Mouse (Mus musculus) liver (tissue): ENCODE results near the gene Col28a1.

Experiments
- DNase-seq: peaks from one replicate; pipeline ENCODE4 v3.0.0-alpha.2; 2020; ENCODE audit warnings: mixed read lengths

Gene Col28a1

DNA sequence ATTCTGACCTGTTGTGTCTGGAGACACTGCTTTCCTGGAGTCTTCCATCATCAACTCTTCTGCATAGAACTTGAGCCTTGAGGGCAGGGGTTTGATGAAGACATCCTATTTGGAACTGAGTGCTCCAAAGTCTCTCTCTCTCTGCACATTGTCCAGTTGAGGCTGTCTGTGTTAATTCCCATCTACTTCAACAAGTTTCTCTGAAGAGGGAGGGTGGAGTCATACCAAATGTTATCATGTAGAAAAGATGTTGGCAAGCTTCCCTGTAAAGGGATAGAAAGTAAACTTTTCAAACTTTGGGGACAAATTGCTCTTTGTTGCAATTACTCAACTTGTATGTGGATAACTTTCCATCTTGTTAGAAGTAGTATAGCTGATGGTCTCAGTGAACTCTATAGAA lies at the start of gene Col28a1:
TSS of gene Col28a1 (minus strand) at position 101 of the 400 bp plus-strand sequence.
- no peak for DNase-seq

DNA sequence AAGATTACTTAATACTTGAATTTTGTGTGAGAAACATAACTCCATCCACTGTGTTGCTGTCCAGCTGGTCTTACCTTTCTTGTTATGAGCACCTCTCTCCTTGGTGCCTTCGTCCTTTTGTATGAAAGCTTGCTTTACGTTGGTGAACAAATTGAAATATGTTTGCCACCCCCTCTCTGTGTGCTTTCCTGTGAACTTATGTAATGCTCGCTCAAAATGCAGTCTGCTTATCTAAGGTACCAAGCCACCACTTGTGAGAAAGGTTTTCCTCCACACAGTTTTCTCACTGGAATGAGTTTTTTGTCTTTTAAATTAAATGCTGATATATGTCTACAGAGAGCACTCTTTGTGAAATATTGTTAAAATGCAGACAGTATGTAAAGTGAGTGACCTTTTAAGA lies 36.2 kb upstream of the Col28a1 start:
- no peak for DNase-seq

DNA sequence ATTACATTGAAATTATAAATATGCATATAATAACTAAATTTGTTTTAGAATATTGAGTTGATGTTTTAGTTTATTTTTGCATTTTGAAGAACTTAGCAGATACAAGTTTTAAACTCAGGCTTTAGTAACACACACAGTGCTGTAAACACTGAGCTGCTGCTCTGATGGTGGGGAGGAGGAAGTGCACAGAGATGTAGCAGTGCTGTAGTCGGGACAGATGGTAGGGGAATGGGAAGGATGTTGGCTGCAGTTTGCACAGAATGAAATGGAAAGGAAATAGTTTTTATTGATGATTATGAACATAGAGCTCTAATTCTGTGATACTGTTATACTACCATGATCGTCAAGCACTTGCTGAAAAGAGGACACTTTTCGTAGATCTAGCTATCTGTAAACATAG lies 34.6 kb upstream of the Col28a1 start:
- no peak for DNase-seq

DNA sequence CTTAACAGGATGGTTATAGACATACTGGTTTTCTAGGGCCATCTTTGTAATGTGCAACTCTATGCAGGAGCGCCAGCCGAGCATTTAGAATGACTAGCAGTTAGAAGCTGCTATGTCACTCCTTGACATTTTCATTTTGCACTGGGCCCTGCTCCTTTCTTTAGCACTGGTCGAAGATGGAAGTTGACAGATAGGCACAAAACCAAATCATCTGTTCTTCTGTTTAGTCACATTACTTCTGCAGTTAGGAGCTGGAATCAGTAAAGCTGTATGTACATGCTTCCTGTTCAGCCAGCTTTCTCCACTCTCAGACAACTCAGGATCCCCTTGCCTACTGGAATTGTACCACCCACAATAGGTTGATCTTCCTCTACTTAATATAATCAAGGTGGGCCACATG lies 18.2 kb upstream of the Col28a1 start:
- DNase-seq: peak; percentile 17

DNA sequence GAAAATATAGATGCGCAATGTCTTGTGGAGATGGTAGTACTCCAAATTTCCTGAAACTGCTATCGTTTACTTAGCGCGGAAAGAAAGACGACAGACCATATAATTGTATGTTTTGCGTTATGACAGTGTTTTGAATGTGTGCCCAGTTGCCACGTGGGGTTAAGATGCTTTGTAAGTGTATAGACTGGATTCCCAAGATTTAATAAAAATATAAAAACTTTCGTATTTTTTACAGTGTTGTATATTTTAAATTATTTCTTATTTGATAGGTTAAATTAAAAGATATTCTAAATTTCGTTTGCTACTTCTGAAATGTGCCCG lies 17.4 kb upstream of the Col28a1 start:
- no peak for DNase-seq

DNA sequence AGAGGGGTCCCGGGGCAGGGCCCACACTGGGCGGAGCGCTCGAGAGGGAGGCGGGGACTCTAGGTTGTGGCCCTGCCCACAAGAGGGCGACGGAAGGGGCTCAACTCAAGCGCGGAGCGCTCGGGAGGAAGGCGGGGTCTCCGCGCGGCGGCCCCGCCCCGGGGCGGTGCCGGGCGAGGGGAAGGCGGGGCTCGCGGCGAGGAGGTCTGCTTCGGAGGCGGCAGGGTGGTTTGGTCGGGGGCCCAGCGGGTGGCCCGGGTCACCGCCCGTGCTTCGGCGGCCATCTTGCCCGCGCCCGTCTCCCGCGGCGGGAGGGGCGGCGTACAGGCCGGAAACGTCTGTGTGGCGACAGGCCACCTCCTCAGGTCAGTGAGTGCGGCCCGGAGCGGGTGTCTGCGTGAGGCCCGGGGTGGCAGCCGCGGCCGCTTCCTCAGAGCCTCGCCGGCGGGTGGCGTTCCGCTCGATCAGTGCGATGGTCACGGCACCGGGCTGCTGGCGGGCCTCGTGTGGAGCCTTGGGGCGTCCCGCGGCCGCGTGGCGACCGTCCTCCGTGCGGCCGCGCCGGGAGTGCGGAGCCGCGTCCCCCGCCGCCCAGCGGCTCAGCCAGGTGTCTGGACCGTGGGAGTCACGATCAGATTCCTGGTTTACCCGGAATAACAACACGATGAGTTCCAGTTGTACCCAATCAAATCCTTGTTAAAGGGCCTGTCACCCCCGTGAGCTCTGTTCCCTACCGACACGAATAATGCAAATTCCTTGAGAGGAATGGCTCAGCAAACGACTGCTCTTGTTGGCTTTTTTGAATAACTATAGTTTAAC lies 16.8 kb upstream of the Col28a1 start, which contains the start of gene Mios:
TSS of gene Mios (plus strand) at position 176 of the 819 bp plus-strand sequence.
- peak; percentile 93 for DNase-seq

DNA sequence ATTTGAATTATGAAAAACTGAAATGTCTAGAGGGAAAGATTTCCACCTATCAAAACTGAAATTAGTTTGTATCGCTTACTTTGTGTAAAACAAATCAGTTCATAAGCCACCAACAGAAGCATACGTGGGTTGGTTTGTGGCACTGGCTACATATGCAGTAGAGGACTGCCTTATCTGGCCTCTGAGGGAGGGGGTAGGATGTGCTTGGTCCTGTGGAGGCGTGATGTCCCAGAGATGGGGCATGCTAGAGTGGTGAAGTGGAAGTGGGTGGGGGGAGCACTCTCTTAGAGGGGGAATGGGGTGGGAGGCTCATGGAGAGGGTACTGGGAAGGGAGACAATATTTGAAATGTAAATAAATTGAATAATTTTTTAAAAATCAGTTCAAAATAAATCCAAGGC lies 2.5 kb downstream of the Col28a1 start:
- no peak for DNase-seq

DNA sequence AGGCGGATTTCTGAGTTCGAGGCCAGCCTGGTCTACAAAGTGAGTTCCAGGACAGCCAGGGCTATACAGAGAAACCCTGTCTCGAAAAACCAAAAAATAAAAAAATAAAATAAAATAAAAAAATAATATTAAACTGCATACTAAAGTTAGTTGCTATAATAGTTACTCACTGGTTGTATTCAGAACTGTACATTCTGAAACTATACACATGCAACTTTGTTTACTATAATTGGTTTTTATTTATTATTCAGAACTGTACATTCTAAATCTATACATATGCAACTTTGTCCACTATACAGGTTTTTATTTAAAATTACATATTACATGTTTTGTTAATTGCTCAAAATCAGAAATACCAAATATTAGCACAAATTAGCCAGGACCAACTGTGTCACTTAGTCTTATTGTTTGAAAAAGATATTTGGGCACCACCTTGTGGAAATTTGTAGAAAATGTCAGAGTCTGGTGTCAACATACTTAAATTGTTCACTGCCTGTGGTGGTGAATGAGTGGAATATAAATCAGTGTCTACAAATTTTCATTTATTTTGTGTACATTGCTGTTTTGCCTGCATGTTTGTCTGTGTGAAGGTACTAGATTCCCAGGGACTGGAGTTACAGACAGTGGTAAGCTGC lies 3.7 kb downstream of the Col28a1 start:
- DNase-seq: no peak

DNA sequence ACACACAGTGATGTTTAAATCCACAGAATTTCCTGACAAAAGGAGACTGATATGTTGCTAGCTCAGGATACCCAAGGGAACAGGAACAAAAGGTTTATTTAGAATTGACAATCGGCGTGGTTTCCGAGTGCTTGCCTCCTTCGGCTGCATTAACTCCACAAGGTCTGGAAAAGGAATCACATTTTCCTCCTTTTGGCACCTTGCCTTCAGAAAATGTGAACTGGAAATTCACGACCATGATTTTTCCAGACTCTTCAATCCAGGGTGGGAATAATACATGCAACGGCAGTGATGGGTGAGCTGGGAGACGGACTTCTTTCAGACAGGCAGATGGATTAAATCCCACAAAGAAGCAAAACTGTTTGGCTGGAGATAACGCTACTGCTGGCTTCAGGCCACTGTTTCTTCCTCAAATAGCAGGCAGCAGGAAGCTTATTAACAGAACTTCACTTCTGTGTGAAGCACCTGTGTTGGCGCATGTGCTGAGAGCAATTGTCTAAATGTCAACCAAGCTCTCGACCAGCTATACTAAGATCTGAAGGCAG lies 13.9 kb downstream of the Col28a1 start:
- DNase-seq: no peak

DNA sequence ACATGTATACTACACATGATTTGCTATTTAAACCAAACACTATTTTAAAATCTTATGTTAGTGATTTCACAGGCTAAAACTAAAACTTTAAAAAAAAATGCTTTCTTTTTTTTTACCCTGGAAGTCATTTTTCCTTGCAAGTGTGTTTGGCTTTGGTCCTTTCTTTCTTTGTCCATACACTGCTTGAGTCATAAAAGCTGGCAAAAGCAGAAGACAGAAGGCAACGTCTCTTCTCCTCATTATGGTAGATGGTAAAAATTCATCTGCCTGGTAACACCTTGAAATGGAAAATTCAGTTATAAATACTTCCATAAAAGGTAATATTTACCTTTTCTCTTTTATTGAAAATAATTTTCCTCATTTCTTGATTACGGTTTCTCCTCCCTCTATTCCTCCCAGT lies 16.3 kb downstream of the Col28a1 start:
- no peak for DNase-seq

DNA sequence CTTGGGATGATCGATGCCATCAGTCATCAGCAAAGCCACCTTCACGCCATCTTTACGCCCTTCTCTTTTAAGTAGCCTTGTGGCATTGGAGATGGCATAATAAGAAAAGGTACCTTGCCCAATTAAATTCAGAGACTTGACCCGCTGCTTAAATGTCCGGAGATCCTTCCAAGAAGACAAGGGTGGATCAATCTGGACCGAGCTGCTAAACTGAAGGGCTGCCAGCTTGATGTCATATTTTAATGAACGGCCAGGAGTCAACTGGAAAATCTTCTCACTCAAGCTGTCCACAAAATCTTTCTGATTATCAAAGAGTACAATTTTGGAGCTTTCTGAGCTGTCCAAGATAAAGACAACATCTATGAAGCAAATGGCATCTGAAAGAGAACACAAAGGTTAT lies 17.1 kb downstream of the Col28a1 start:
- no peak for DNase-seq

DNA sequence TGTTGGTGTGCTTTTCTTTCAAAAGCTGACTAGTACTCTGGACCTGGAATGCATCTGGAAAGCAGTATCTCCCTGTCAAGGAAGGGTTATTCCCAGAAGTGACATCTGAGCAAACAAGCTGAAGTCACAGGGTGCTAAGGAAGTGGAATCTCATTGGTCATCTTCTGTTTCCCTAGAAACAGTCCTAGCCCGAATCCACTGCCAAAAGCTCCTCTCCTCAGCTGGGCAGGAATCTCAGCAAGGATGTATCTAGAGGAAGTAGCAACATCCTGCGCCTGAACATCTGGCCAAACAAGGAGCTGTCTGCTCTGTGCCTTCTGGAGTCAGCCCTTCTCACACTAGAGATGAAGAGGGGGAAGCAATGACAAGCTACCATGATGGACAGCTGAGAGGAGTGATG lies 18.4 kb downstream of the Col28a1 start:
- DNase-seq: no peak

DNA sequence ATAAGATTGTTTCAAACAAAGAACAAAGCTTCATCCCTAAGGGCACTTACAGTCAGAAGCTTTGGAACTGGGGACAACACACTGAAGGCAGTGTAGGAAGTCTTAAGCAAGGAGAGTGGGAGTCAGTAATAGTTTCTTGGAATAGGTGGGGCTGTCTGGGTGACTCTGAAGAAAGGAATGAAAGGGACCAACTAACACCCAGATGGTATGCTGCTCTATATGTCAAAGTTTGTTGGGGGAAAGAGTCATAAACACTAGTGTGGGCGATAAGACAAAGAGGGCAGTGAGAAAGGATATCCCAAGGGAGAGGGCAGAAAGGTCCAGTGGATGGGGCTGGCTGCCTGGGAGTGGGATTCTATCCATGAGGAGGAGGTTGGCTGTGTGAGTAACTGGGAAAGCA lies 20.3 kb downstream of the Col28a1 start:
- no peak for DNase-seq

DNA sequence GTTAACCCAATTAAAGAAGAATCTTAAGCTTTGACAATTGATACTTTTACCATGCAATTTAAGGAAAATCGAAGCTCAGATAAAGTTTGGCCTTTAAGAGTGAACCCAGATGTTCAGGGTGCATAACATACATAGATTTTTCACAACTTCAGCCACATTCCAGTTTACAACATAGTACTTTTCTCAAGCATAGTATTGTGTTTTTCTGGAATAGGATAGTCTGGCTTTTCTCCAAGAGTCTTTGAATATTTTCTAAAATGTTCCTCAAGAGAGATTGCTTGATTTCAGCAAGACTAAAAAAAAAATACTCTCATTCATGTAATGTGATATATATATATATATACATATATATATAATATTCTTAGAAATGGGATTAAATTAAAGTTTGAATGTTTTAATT lies 27.7 kb downstream of the Col28a1 start:
- no peak for DNase-seq

DNA sequence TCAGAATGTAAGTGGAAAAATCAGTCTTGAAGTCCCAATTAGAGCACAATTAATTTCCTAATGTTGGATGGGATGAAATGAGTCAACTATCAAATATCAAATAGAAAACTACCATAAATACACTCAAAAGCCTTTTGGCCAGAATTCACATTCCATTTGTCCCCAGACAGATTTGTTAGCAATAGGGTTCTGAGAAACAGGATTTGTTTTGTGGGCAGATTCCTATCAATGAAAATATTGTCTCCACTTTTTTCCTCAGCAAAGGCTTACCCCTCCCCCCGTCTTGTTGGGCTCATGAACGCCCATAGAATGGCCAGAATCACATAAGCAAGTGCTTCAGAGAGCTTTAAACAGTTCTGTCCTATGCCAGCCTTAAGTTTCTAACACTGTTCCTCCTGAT lies 32.4 kb downstream of the Col28a1 start:
- DNase-seq: no peak

DNA sequence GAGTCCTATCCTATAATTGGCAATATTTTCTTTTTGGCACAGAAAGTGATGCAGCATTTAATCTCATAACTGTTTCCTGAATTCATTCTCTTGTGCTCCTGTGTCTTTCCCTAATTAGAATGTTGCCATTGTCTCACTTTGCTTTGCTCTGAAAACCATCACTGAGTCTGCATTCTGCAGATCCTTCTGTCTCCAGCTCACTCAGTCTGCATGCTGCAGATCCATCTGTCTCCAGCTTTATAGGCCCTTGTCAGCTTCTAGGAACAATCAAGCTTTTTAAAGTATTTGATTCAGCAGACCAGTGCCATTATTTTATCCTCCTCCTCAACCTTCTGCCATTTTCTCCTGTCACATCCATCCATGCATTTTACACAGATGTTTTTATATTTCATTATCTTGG lies 35.3 kb downstream of the Col28a1 start:
- no peak for DNase-seq

DNA sequence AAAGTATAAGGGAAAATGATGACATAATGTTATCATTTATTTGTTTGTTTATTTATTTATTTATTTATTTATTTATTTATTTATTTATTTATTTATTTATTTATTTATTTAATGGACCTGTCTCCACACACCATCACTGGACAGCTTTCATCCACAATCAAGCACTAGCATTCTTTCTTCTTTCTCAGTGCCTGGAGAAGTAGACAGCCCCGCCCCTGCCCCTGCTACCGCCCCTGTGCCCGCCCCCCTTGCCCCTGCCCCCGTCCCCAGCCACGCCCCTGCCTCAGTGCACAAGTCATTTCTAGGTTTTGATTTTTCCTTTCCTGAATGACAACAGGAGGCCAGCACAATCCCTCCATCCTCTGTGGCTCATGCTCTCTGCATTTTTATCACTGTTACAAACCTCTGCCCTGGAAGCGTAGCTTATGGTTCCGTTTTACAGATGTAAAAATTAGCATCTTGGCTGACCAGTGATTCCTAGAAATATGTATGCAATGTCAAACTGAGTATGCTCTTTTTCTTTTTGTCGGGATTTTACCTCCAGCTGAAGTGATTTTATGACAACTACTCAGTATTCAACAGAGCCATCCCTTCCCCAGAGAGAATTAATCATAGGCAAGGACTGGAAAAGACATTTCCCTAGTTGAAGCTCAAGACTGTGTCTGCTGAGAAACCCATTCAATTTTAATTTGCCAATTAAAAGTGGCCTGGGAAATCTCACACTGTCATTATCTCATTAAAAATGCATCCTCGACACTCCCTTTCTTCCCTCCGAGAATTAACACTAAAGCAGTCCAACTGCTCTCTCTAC lies 39.7 kb downstream of the Col28a1 start:
- no peak for DNase-seq

DNA sequence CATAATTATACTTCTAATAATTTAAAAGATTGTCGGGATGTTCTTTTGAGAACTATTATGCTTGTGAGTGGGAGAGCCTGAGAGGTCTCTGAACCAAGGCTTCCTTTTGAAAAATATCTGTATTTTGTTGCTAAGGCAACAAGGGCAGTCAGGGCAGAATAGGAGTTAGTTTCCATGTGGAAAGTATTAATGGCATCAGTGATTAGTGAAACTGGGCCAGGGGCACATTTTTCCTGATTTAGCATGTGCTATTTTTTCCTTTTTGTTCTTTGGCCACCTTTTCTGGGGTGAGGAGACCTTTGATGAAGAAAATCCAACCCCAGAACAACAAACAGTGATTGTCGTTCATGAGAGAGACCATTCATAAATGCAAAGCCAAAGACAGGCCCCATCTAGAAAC lies 43.5 kb downstream of the Col28a1 start:
- no peak for DNase-seq

DNA sequence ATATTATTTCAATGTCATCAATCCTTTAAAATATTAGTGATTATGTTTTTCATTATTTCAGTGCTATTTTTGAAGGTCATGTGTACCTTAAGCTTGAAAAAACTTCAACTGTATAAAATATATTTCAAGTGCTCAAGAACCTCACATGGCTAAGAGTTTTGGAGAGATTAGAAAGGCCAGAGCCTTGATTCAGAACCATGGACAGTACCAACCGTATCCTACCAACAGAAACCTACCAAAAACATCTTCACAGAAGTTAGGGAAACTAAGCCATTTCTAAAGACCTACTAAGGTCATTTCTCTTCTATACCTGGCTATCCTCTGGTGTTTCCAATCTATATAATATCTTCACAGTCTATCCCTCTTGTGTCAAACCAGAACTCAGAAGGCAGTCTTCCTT lies 50.5 kb downstream of the Col28a1 start:
- DNase-seq: no peak

DNA sequence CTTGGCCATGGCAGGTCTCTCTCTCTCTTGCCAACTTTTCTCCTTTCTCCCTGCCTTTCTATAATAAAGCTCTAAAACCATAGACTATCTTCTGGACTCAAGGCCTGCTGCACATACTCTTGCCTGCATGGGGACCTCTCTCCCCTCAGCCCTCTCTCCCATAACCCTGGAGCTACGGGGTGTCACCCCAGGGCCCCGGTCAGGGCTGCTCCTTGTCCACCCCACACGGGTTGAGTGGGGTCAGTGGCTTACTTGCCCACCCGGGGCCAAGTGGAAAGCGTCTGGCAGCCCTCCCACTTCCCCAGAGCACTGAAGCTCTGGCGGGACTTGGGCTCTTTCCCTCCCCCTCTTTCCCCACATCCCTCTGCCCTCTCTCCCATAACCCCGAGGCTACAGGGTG lies 62.3 kb downstream of the Col28a1 start:
- no peak for DNase-seq

DNA sequence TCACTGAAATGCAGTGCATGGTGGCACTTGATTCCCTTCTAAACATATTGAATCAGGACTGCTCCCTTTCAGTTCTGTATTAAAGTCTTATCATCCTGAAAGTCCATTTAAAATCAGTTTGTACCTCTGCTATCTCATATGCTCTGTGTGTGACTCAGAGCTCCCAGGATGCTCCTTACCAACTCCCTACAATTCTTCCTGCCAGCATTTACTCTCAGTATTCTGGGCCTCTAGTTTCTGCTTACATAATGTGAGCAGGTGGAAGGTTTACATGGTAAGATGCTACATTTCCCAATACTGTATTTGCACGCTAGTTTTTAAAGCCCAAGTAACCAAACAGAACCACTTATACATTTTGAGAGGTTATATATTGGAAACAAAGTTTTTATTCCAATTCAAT lies 64.3 kb downstream of the Col28a1 start:
- DNase-seq: no peak

DNA sequence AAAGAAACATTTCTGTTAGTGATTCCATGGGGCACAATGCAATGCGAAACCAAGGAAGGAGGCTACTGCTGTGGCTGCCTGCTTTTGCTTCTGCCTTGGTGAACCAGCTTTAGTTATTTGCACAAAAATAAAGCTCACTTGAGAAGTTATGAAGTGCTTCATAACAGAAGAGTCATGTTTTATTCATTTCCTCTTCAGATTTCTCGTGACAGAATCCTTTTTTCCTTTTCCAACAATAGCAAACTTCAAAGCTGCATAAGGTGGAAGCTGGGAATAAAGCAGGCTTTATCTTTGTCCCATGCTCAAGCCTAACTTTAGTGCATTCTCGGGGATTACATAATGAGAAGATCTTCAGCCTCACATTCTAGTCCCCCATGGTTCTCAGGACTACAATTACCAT lies 65.9 kb downstream of the Col28a1 start:
- no peak for DNase-seq

DNA sequence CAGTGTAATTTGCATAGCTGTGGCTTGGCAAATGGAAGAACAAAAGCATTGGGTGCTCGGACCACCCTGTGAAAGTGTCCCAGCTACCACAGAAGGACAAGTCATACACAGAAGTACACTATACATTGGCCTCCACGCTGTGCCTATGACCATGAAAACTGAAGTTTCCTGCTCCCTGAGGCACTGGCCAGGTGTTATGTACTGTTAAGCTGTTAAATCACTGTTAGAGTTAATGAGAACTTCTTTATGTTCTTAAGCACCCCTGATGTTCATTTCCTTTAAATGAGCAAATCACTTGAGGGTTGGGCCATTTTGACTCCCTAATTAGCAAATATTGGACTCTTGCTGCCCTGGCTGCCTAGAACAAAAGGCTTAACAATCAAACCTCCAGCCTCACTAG lies 73.3 kb downstream of the Col28a1 start:
- DNase-seq: no peak

DNA sequence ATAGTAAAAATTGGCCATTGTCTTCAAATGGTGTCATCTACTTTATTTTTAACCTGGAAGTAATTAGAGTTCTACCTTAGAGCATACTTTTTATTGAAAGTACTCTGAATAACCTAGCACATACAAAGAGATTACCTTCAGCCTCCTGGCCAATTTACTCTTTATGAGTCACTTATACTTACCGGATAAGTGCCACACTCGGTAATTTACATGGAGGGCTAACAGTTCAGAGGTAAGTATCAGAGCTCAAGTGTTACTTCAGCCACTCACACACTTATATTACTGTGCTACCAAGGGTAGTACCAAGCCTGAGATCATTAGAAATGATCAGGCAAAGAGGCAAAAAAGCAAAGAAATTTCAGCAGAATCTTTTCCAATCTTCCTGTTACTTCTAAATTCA lies 73.8 kb downstream of the Col28a1 start:
- DNase-seq: no peak
